Mouse (Mus musculus): Measurements from ENCODE around the gene Rnf181.

GRCm38 (mm10) chr6:72383142-72383820 lies 16.5 kb upstream of the Rnf181 start:
- TF ChIP-seq GATA1 (IDR thresholded peaks at IDR 0.05; ENCODE audit: borderline replicate concordance, low read length) (no peak), FLI1 (IDR thresholded peaks at IDR 0.05; ENCODE audit: low read length) (no peak)

Measured in megakaryocyte, embryonic 14.5 days (primary cell).